Mouse (Mus musculus) urinary bladder, postnatal 25 days (tissue): ENCODE measurements around the gene Frg2f1.

Experiments
- DNase-seq: peaks from one replicate; pipeline ENCODE4 v3.0.0; 2022; ENCODE audit warnings: low spot score

Frg2f1 gene

GRCm38 (mm10) chr4:119492291-119492932 is 46.9 kb downstream of the Frg2f1 start, which contains the start of gene Rimkla:
Gene Rimkla, minus strand, starts transcription at chr4:119492628.
- DNase-seq = peak; percentile 49

GRCm38 (mm10) chr4:119490806-119491205 is 48.5 kb downstream of the Frg2f1 start:
- no peak for DNase-seq

- no peak for DNase-seq
Measured at GRCm38 (mm10) chr4:119489666-119490065, 49.7 kb downstream of the Frg2f1 start.

DNA sequence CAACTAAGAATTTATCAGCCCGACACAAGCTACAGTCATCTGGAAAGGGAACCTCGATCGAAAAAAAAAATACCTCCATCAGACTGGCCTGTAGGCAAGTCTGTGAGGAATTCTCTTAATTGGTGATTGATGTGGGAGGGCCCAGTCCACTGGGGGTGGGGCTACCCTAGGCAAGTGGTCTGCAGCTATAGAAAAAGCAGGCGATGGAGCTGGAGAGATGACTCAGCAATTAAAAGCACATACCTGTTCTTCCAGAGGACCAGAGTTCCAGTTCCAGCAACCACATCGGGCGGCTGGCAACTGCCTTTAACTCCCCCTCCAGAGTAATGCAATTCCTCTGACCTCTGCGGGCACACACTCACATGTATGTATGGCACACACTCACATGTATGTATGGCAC is 54.4 kb downstream of the Frg2f1 start:
- no peak for DNase-seq

- no peak for DNase-seq
Measured at GRCm38 (mm10) chr4:119483051-119483450, 56.3 kb downstream of the Frg2f1 start.
